Mouse (Mus musculus): Measurements from ENCODE around the gene Cdipt. TPM values are rescaled to one million over a fixed set of nuclear protein-coding genes. Genes with fewer than 3 reads are reported as not detected.

Cdipt gene
- polyA plus RNA-seq, 1 experiment from 2014 or later: 136 TPM

Other genes starting within 250 kb of the Cdipt start
- 110 and 111 TPM in 2 replicates for gene Mapk3, start 216.3 kb upstream of the Cdipt start, polyA plus RNA-seq (2015; fragmentation: Nextera tagmentation; extraction: Ambion mirVana)
- 2.2 and 2.3 TPM in 2 replicates for gene Gdpd3, start 209.6 kb upstream of the Cdipt start, polyA plus RNA-seq (2015; fragmentation: Nextera tagmentation; extraction: Ambion mirVana)
- gene Ypel3, start 199.0 kb upstream of the Cdipt start, polyA plus RNA-seq (2015; fragmentation: Nextera tagmentation; extraction: Ambion mirVana): 201 and 224 TPM in 2 replicates
- gene Tbx6, start 194.4 kb upstream of the Cdipt start, polyA plus RNA-seq (2015; fragmentation: Nextera tagmentation; extraction: Ambion mirVana): 0.37 and 0.57 TPM in 2 replicates
- 191 and 192 TPM in 2 replicates for gene Ppp4c, start 183.4 kb upstream of the Cdipt start, polyA plus RNA-seq (2015; fragmentation: Nextera tagmentation; extraction: Ambion mirVana)
- gene Fam57b, start 178.2 kb upstream of the Cdipt start, polyA plus RNA-seq (2015; fragmentation: Nextera tagmentation; extraction: Ambion mirVana): 60.4 and 65.4 TPM in 2 replicates
- not detected in 2 replicates for gene 4930451I11Rik, start 144.3 kb upstream of the Cdipt start, polyA plus RNA-seq (2015; fragmentation: Nextera tagmentation; extraction: Ambion mirVana)
- 19.8 and 23.8 TPM in 2 replicates for gene Doc2a, start 128.5 kb upstream of the Cdipt start, polyA plus RNA-seq (2015; fragmentation: Nextera tagmentation; extraction: Ambion mirVana)
- gene Hirip3, start 113.9 kb upstream of the Cdipt start, polyA plus RNA-seq (2015; fragmentation: Nextera tagmentation; extraction: Ambion mirVana): 16.7 and 22.8 TPM in 2 replicates
- gene Ino80e, start 113.5 kb upstream of the Cdipt start, polyA plus RNA-seq (2015; fragmentation: Nextera tagmentation; extraction: Ambion mirVana): 94.4 and 100 TPM in 2 replicates
- gene Taok2, start 91.2 kb upstream of the Cdipt start, polyA plus RNA-seq (2015; fragmentation: Nextera tagmentation; extraction: Ambion mirVana): 66.8 and 70.9 TPM in 2 replicates
- gene Tmem219, start 53.0 kb upstream of the Cdipt start, polyA plus RNA-seq (2015; fragmentation: Nextera tagmentation; extraction: Ambion mirVana): 33.2 and 36.1 TPM in 2 replicates
- gene Kctd13, start 47.0 kb upstream of the Cdipt start, polyA plus RNA-seq (2015; fragmentation: Nextera tagmentation; extraction: Ambion mirVana): 133 and 136 TPM in 2 replicates
- gene Asphd1, start 26.3 kb upstream of the Cdipt start, polyA plus RNA-seq (2015; fragmentation: Nextera tagmentation; extraction: Ambion mirVana): 7.8 and 8.9 TPM in 2 replicates
- 50.5 and 56.2 TPM in 2 replicates for gene Sez6l2, start 25.4 kb upstream of the Cdipt start, polyA plus RNA-seq (2015; fragmentation: Nextera tagmentation; extraction: Ambion mirVana)
- gene Cdiptos, start 184 bp downstream of the Cdipt start, polyA plus RNA-seq (2015; fragmentation: Nextera tagmentation; extraction: Ambion mirVana): 1.1 and 1.5 TPM in 2 replicates
- gene Mvp, start 38.7 kb downstream of the Cdipt start, polyA plus RNA-seq (2015; fragmentation: Nextera tagmentation; extraction: Ambion mirVana): 4.0 and 4.5 TPM in 2 replicates
- gene Pagr1b, start 40.6 kb downstream of the Cdipt start, polyA plus RNA-seq (2015; fragmentation: Nextera tagmentation; extraction: Ambion mirVana): 1.0 TPM in 1 of 2 replicates, not detected in the other
- 46.9 and 73.4 TPM in 2 replicates for gene Pagr1a, start 41.4 kb downstream of the Cdipt start, polyA plus RNA-seq (2015; fragmentation: Nextera tagmentation; extraction: Ambion mirVana)
- gene Gm42742, start 45.2 kb downstream of the Cdipt start, polyA plus RNA-seq (2015; fragmentation: Nextera tagmentation; extraction: Ambion mirVana): 44.9 and 52.6 TPM in 2 replicates
- gene Prrt2, start 45.3 kb downstream of the Cdipt start, polyA plus RNA-seq (2015; fragmentation: Nextera tagmentation; extraction: Ambion mirVana): 40.7 and 42.3 TPM in 2 replicates
- 78.0 and 89.8 TPM in 2 replicates for gene Maz, start 51.1 kb downstream of the Cdipt start, polyA plus RNA-seq (2015; fragmentation: Nextera tagmentation; extraction: Ambion mirVana)
- gene Kif22, start 66.6 kb downstream of the Cdipt start, polyA plus RNA-seq (2015; fragmentation: Nextera tagmentation; extraction: Ambion mirVana): 21.4 and 24.8 TPM in 2 replicates
- gene Zg16, start 111.4 kb downstream of the Cdipt start, polyA plus RNA-seq (2015; fragmentation: Nextera tagmentation; extraction: Ambion mirVana): not detected in 2 replicates
- gene AI467606, start 115.4 kb downstream of the Cdipt start, polyA plus RNA-seq (2015; fragmentation: Nextera tagmentation; extraction: Ambion mirVana): 1.9 and 2.3 TPM in 2 replicates
- gene Qprt, start 146.3 kb downstream of the Cdipt start, polyA plus RNA-seq (2015; fragmentation: Nextera tagmentation; extraction: Ambion mirVana): 0.76 and 0.83 TPM in 2 replicates
- 0.04 TPM in 1 of 2 replicates, not detected in the other for gene Spn, start 161.9 kb downstream of the Cdipt start, polyA plus RNA-seq (2015; fragmentation: Nextera tagmentation; extraction: Ambion mirVana)
- gene Cd2bp2, start 220.1 kb downstream of the Cdipt start, polyA plus RNA-seq (2015; fragmentation: Nextera tagmentation; extraction: Ambion mirVana): 82.1 and 82.6 TPM in 2 replicates
- 39.6 and 44.8 TPM in 2 replicates for gene Tbc1d10b, start 232.6 kb downstream of the Cdipt start, polyA plus RNA-seq (2015; fragmentation: Nextera tagmentation; extraction: Ambion mirVana)
- gene Mylpf, start 233.0 kb downstream of the Cdipt start, polyA plus RNA-seq (2015; fragmentation: Nextera tagmentation; extraction: Ambion mirVana): 3.9 and 5.0 TPM in 2 replicates

All from midbrain, embryonic 15.5 days (tissue).